Mouse (Mus musculus) heart, postnatal 4 days (tissue): ENCODE data around the gene Cdc42se2. TPM values are rescaled to one million over a fixed set of nuclear protein-coding genes. Genes with fewer than 3 reads are reported as not detected.

Experiments
- DNase-seq: peaks from one replicate; pipeline ENCODE4 v3.0.0; 2021
- total RNA-seq, 2 experiments: library from RNA; stranded (reverse); gene quantifications; 2 replicates each; pipeline ENCODE4 v1.2.3; 2021

Gene Cdc42se2
- total RNA-seq = 10 to 100 TPM; 44.3 to 47.1 TPM

GRCm38 (mm10) chr11:54787488-54788474, at the start of gene Cdc42se2:
Gene Cdc42se2 (minus strand): TSS chr11:54787675.
- DNase-seq = peak; percentile 98

- peak; percentile 43 for DNase-seq
These were observed 48.6 kb upstream of the Cdc42se2 start for GRCm38 (mm10) chr11:54836106-54836505.

- no peak for DNase-seq
These were observed 47.1 kb upstream of the Cdc42se2 start for GRCm38 (mm10) chr11:54834596-54834995.

- no peak for DNase-seq
These were observed 46.4 kb upstream of the Cdc42se2 start for GRCm38 (mm10) chr11:54833833-54834232.

- DNase-seq = no peak
These were observed 39.3 kb upstream of the Cdc42se2 start for GRCm38 (mm10) chr11:54826819-54827218.

GRCm38 (mm10) chr11:54825774-54826173, 38.3 kb upstream of the Cdc42se2 start:
- DNase-seq = no peak

GRCm38 (mm10) chr11:54823467-54823866, 36.0 kb upstream of the Cdc42se2 start:
- DNase-seq = no peak

GRCm38 (mm10) chr11:54819489-54819888, 32.0 kb upstream of the Cdc42se2 start:
- DNase-seq = no peak

- no peak for DNase-seq
These were observed 30.0 kb upstream of the Cdc42se2 start for GRCm38 (mm10) chr11:54817449-54817848.

- no peak for DNase-seq
These were observed 28.2 kb upstream of the Cdc42se2 start for GRCm38 (mm10) chr11:54815659-54816058.

GRCm38 (mm10) chr11:54812812-54813516, 25.5 kb upstream of the Cdc42se2 start:
- peak; percentile 23 for DNase-seq

GRCm38 (mm10) chr11:54812314-54812713, 24.8 kb upstream of the Cdc42se2 start:
- DNase-seq = no peak

- DNase-seq = no peak
These were observed 23.6 kb upstream of the Cdc42se2 start for GRCm38 (mm10) chr11:54811054-54811453.

- no peak for DNase-seq
These were observed 22.1 kb upstream of the Cdc42se2 start for GRCm38 (mm10) chr11:54809582-54809981.

- DNase-seq = no peak
These were observed 20.7 kb upstream of the Cdc42se2 start for GRCm38 (mm10) chr11:54808177-54808576.

- DNase-seq = no peak
These were observed 20.2 kb upstream of the Cdc42se2 start for GRCm38 (mm10) chr11:54807669-54808068.

GRCm38 (mm10) chr11:54806891-54807290, 19.4 kb upstream of the Cdc42se2 start:
- DNase-seq = no peak

GRCm38 (mm10) chr11:54805196-54805595, 17.7 kb upstream of the Cdc42se2 start:
- DNase-seq = peak; percentile 81

GRCm38 (mm10) chr11:54802621-54803020, 15.1 kb upstream of the Cdc42se2 start:
- no peak for DNase-seq

GRCm38 (mm10) chr11:54801791-54802558, 14.5 kb upstream of the Cdc42se2 start:
- peak; percentile 35 for DNase-seq

- no peak for DNase-seq
These were observed 9.1 kb upstream of the Cdc42se2 start for GRCm38 (mm10) chr11:54796551-54796950.

- no peak for DNase-seq
These were observed 7.2 kb upstream of the Cdc42se2 start for GRCm38 (mm10) chr11:54794678-54795077.

GRCm38 (mm10) chr11:54793173-54793572, 5.7 kb upstream of the Cdc42se2 start:
- DNase-seq = no peak
